Mouse (Mus musculus): ENCODE measurements around the gene Ube4b. TPM values are rescaled to one million over a fixed set of nuclear protein-coding genes. Genes with fewer than 3 reads are reported as not detected.

Ube4b gene
- polyA plus RNA-seq, 1 experiment: 110 TPM

GRCm38 (mm10) chr4:149307596-149308490 lies 118.7 kb downstream of the Ube4b start, which contains the start of gene Kif1b:
TSS of gene Kif1b (minus strand) at chr4:149307693.
- TF ChIP-seq POLR2A (IDR thresholded peaks at IDR 0.05; ENCODE audit: control insufficient read depth, extremely low read depth, insufficient read depth, low read length, poor library complexity) (peak; percentile 68), CTCF (IDR thresholded peaks at IDR 0.05; ENCODE audit: borderline replicate concordance, control insufficient read depth, extremely low read depth, insufficient read depth, low read length, poor library complexity) (peak; percentile 98)
- no peaks in the 10 kb centered on the region for H3K36me3 ChIP-seq (ENCODE audit: control insufficient read depth, insufficient read depth, low read length)
- peak; percentile 98 for DNase-seq
- peak within 1 kb of the TSS; percentile 76 for H3K4me3 ChIP-seq (ENCODE audit: control insufficient read depth, insufficient read depth, low read length)
- H3K4me1 ChIP-seq (replicated peaks; ENCODE audit: control insufficient read depth, insufficient read depth, low read length): peaks cover 17% of the 10 kb centered on the region
- peaks cover 11% of the 10 kb centered on the region for H3K27me3 ChIP-seq (ENCODE audit: control insufficient read depth, insufficient read depth, low read length)
- no peak within 1 kb of the TSS for H3K27ac ChIP-seq (ENCODE audit: control insufficient read depth, insufficient read depth, low read length)
- 2% methylated on average over 79 of the region's 79 CpGs for WGBS

- Histone ChIP-seq H3K36me3 (ENCODE audit: control insufficient read depth, insufficient read depth, low read length) (no peaks in the 10 kb centered on the region), H3K27me3 (ENCODE audit: control insufficient read depth, insufficient read depth, low read length) (peaks cover 11% of the 10 kb centered on the region), H3K4me3 (ENCODE audit: control insufficient read depth, insufficient read depth, low read length) (peak overlapping the region; percentile 76), H3K4me1 (replicated peaks; ENCODE audit: control insufficient read depth, insufficient read depth, low read length) (peaks cover 17% of the 10 kb centered on the region), H3K27ac (ENCODE audit: control insufficient read depth, insufficient read depth, low read length) (no peak overlapping the region)
- TF ChIP-seq CTCF (IDR thresholded peaks at IDR 0.05; ENCODE audit: borderline replicate concordance, control insufficient read depth, extremely low read depth, insufficient read depth, low read length, poor library complexity) (no peak), POLR2A (IDR thresholded peaks at IDR 0.05; ENCODE audit: control insufficient read depth, extremely low read depth, insufficient read depth, low read length, poor library complexity) (no peak)
- 2% methylated on average over 83 of the region's 83 CpGs for WGBS
- DNase-seq: peak; percentile 13
Measured at GRCm38 (mm10) chr4:149306712-149307595, 119.6 kb downstream of the Ube4b start.

- TF ChIP-seq CTCF (IDR thresholded peaks at IDR 0.05; ENCODE audit: borderline replicate concordance, control insufficient read depth, extremely low read depth, insufficient read depth, low read length, poor library complexity) (no peak), POLR2A (IDR thresholded peaks at IDR 0.05; ENCODE audit: control insufficient read depth, extremely low read depth, insufficient read depth, low read length, poor library complexity) (no peak)
- Histone ChIP-seq H3K27me3 (ENCODE audit: control insufficient read depth, insufficient read depth, low read length) (peaks cover 11% of the 10 kb centered on the region), H3K4me1 (replicated peaks; ENCODE audit: control insufficient read depth, insufficient read depth, low read length) (peaks cover 17% of the 10 kb centered on the region), H3K27ac (ENCODE audit: control insufficient read depth, insufficient read depth, low read length) (no peak overlapping the region), H3K36me3 (ENCODE audit: control insufficient read depth, insufficient read depth, low read length) (no peaks in the 10 kb centered on the region), H3K4me3 (ENCODE audit: control insufficient read depth, insufficient read depth, low read length) (peak overlapping the region; percentile 76)
- 89% methylated on average over 14 of the region's 14 CpGs for WGBS
- no peak for DNase-seq
Measured at GRCm38 (mm10) chr4:149305761-149306711, 120.5 kb downstream of the Ube4b start.

- TF ChIP-seq CTCF (IDR thresholded peaks at IDR 0.05; ENCODE audit: borderline replicate concordance, control insufficient read depth, extremely low read depth, insufficient read depth, low read length, poor library complexity): no peak
- TF ChIP-seq POLR2A (IDR thresholded peaks at IDR 0.05; ENCODE audit: control insufficient read depth, extremely low read depth, insufficient read depth, low read length, poor library complexity): no peak
- H3K27me3 ChIP-seq (ENCODE audit: control insufficient read depth, insufficient read depth, low read length): peaks cover 11% of the 10 kb centered on the region
- no peaks in the 10 kb centered on the region for H3K36me3 ChIP-seq (ENCODE audit: control insufficient read depth, insufficient read depth, low read length)
- H3K4me1 ChIP-seq (replicated peaks; ENCODE audit: control insufficient read depth, insufficient read depth, low read length): peaks cover 17% of the 10 kb centered on the region
- DNase-seq: no peak
- no peak overlapping the region for H3K27ac ChIP-seq (ENCODE audit: control insufficient read depth, insufficient read depth, low read length)
- no peak overlapping the region for H3K4me3 ChIP-seq (ENCODE audit: control insufficient read depth, insufficient read depth, low read length)
- WGBS: 89% methylated on average over 1 of the region's 1 CpGs
Measured at GRCm38 (mm10) chr4:149304466-149304865, 122.1 kb downstream of the Ube4b start.

GRCm38 (mm10) chr4:149303502-149303901 lies 123.0 kb downstream of the Ube4b start:
- Histone ChIP-seq H3K27me3 (ENCODE audit: control insufficient read depth, insufficient read depth, low read length) (peaks cover 11% of the 10 kb centered on the region), H3K27ac (ENCODE audit: control insufficient read depth, insufficient read depth, low read length) (no peak overlapping the region), H3K4me1 (replicated peaks; ENCODE audit: control insufficient read depth, insufficient read depth, low read length) (peaks cover 14% of the 10 kb centered on the region), H3K4me3 (ENCODE audit: control insufficient read depth, insufficient read depth, low read length) (no peak overlapping the region), H3K36me3 (ENCODE audit: control insufficient read depth, insufficient read depth, low read length) (no peaks in the 10 kb centered on the region)
- no peak for TF ChIP-seq POLR2A (IDR thresholded peaks at IDR 0.05; ENCODE audit: control insufficient read depth, extremely low read depth, insufficient read depth, low read length, poor library complexity)
- no peak for TF ChIP-seq CTCF (IDR thresholded peaks at IDR 0.05; ENCODE audit: borderline replicate concordance, control insufficient read depth, extremely low read depth, insufficient read depth, low read length, poor library complexity)
- WGBS: 90% methylated on average over 5 of the region's 5 CpGs
- DNase-seq: no peak

All from thymus, adult 2 months (tissue).